Mouse (Mus musculus) heart, embryonic 13.5 days (tissue): ENCODE measurements at regions not wholly inside any gene's neighbourhood (a gene's known extent, or its start where the extent isn't known, plus 50 kb on each side); places are given as distances from the start of the nearest gene placed in this dataset.

Experiments used
- ATAC-seq: fragments of 200-750 bp; cut with Nextera tagmentation; 2 replicates; pipeline ENCODE4 v1.8.0; 2017; ENCODE audit warnings: moderate TSS enrichment; ENCODE audit not compliant: insufficient number of reproducible peaks, low FRiP score, low TSS enrichment; ENCODE audit errors: extremely low read depth
- H3K27ac ChIP-seq: fragments of 300-500 bp; sonication (generic); replicated peaks from 2 replicates; pipeline ENCODE4 v1.5.1; 2015; ENCODE audit warnings: moderate library complexity, mild to moderate bottlenecking, inconsistent platforms
- H3K27me3 ChIP-seq: fragments of 300-500 bp; sonication (generic); replicated peaks from 2 replicates; pipeline ENCODE4 v1.6.1; 2015; ENCODE audit warnings: mild to moderate bottlenecking, inconsistent platforms
- H3K36me3 ChIP-seq: fragments of 300-500 bp; sonication (generic); 2 replicates; pipeline ENCODE4 v1.6.1; 2015; ENCODE audit warnings: mild to moderate bottlenecking, inconsistent platforms
- H3K4me1 ChIP-seq: fragments of 300-500 bp; sonication (generic); 2 replicates; pipeline ENCODE4 v1.6.1; 2015; ENCODE audit warnings: inconsistent platforms
- H3K4me2 ChIP-seq: fragments of 300-500 bp; sonication (generic); 2 replicates; pipeline ENCODE4 v1.6.1; 2015; ENCODE audit warnings: inconsistent platforms, mild to moderate bottlenecking, moderate library complexity
- H3K4me3 ChIP-seq: fragments of 300-500 bp; sonication (generic); 2 replicates; pipeline ENCODE4 v1.5.1; 2015; ENCODE audit warnings: moderate library complexity, mild to moderate bottlenecking, inconsistent platforms
- H3K9ac ChIP-seq: fragments of 300-500 bp; sonication (generic); 2 replicates; pipeline ENCODE4 v1.6.1; 2015; ENCODE audit warnings: inconsistent platforms, mild to moderate bottlenecking, moderate library complexity
- H3K9me3 ChIP-seq: fragments of 300-500 bp; sonication (generic); 2 replicates; pipeline ENCODE4 v1.6.1; 2016; ENCODE audit warnings: inconsistent platforms
- WGBS: fragments of 180-500 bp; shearing (Covaris S2); methylation state at CpG from one replicate; pipeline ENCODE4 v1.1.7; 2015; ENCODE audit warnings: mixed read lengths; 5-methylcytosine and 5-hydroxymethylcytosine counted together

DNA sequence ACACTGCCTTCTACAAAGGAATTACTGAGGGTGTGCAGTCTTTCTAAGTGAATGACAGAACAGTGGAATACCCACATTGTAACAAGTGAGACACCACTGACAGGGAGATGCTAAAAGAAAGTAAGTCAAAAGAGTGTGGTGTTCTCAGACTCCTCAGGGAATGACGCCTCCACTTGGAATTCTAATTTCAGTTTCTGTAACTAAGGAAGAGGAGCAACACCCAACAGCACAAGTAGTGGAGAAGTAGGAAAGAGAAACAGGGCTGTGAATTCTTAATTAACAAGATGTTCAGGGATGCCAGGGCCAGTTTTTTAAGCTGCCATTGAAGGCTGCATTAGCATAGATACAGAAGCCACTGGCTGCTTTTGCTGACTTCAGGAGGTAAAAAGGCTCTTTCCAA lies 81.4 kb downstream of the Fscb start:
- Histone ChIP-seq H3K27ac (no peak overlapping the region), H3K9me3 (no peaks in the 10 kb centered on the region), H3K4me2 (no peak overlapping the region), H3K4me1 (peaks cover 15% of the 10 kb centered on the region), H3K9ac (no peak overlapping the region), H3K36me3 (no peaks in the 10 kb centered on the region), H3K4me3 (no peak overlapping the region), H3K27me3 (no peaks in the 10 kb centered on the region)
- ATAC-seq: no peak
- WGBS: 71% methylated on average over 1 of the region's 1 CpGs

DNA sequence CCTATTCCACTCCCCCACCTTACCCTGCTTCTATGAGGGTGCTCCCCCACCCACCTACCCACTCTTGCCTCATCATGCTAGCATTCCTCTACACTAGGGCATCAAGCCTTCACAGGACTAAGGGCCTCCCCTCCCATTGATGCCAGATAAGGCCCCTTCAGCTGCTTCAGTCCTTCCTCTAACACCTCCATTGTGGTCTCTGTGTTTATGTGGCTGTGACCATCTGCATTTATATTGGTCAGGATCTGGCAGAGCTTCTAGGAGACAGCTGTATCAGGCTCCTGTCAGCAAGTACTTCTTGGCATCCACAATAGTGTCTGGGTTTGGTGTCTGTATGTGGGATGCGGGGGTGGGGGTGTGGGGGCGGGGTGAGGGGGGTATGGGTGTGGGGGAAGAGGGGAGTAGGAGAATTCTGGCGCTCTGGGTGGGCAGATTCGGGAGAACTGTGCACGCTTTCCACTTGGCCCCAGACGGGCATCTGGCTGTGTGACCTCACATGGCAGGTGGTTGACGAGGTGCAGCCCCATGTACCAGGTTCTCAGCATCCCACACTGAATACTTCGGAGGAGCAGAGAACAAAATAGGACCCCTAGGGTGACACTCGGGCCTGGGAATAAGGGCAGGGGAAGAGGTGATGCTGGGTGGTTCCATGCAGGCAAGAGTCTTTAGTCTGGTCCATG lies 84.6 kb downstream of the Fscb start:
- Histone ChIP-seq H3K27ac (0 out of 2 replicates have a peak overlapping the region, but pooled peaks have one; percentile 32), H3K4me2 (peak overlapping the region; percentile 37; the same call in 1 of the 2 replicates)

DNA sequence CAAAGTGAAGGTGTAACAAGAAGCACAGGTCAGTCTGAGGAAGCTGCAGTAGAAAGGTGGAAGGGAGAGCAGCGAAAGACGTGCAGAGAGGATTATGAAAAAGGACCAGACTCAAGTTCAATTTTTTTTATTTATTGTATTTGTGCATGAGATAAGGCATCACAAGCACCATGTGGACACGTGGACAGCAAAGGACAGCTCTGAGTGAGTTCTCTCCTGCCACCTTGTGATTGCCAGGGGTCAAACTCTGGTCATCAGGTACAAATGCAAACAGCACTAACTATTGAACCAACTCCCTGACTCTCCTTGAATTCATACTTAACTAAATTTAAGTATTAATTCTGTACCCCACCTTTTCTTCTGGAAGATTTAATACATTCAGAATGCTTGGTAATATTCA lies 109.5 kb downstream of the Fscb start:
- H3K4me3 ChIP-seq: no peak overlapping the region
- no peak for ATAC-seq
- no peak overlapping the region for H3K4me2 ChIP-seq
- H3K27me3 ChIP-seq: no peaks in the 10 kb centered on the region
- H3K9ac ChIP-seq: no peak overlapping the region
- no peak overlapping the region for H3K27ac ChIP-seq
- no peaks in the 10 kb centered on the region for H3K9me3 ChIP-seq
- 61% methylated on average over 3 of the region's 3 CpGs for WGBS
- no peaks in the 10 kb centered on the region for H3K36me3 ChIP-seq
- no peaks in the 10 kb centered on the region for H3K4me1 ChIP-seq

More for the DNA sequence above, 84.6 kb downstream of the Fscb start:
- Histone ChIP-seq H3K4me3 (no peak overlapping the region), H3K4me1 (peaks cover 23% of the 10 kb centered on the region), H3K27me3 (no peaks in the 10 kb centered on the region), H3K9ac (no peak overlapping the region), H3K36me3 (no peaks in the 10 kb centered on the region), H3K9me3 (no peaks in the 10 kb centered on the region)
- WGBS: 38% methylated on average over 9 of the region's 9 CpGs
- ATAC-seq: peak; percentile 58; the same call in 1 of the 2 replicates

DNA sequence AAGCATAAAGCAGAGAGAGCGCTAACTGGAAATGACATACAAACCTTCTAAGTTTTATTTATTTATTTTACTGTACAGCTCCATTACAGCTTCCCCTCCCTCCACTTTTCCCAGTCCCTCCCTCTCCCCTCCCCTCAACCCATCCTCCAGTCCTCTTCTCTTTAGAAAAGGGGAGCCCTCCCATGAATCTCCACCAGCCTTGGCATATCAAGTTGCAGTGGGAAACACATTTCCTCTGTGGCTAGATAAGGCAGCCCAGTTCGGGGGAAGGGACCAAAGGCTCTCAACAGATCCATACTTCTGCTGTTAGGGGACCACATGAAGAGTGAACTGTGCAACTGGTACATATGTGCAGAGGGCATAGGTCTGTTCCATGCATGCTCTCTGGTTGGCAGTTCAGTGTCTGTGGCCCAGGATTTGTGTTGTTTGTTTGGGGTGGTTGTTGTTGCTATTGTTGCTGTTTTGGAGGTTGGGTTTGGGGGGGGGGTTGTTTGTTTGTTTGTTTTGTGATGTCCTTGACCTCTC lies 112.8 kb downstream of the Fscb start:
- Histone ChIP-seq H3K9me3 (no peaks in the 10 kb centered on the region), H3K4me1 (no peaks in the 10 kb centered on the region), H3K4me2 (no peak overlapping the region), H3K27me3 (no peaks in the 10 kb centered on the region), H3K36me3 (no peaks in the 10 kb centered on the region), H3K4me3 (no peak overlapping the region), H3K9ac (no peak overlapping the region), H3K27ac (no peak overlapping the region)
- 44% methylated on average over 2 of the region's 2 CpGs for WGBS
- no peak for ATAC-seq

DNA sequence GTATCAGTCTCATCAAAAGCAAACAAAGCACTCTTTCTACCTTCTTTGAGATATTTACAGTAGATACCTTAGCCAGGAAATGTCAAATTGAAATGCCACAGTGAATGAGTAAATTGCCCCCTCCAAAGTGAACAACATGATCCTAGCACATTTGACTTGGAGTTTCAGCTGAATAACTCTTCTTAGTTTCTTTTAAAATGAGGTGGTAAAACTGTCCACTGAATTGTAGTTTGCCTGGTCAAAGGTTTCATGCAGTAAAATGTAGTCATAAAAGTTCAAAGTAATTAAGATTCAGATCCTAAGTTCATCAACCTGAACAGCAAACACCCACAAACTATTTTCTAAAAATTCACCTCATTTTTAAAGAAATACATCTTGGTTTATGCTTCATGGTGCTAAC lies 113.8 kb downstream of the Fscb start:
- no peak for ATAC-seq
- no peak overlapping the region for H3K27ac ChIP-seq
- no peaks in the 10 kb centered on the region for H3K27me3 ChIP-seq
- no peak overlapping the region for H3K9ac ChIP-seq
- H3K4me1 ChIP-seq: no peaks in the 10 kb centered on the region
- no peak overlapping the region for H3K4me2 ChIP-seq
- H3K36me3 ChIP-seq: no peaks in the 10 kb centered on the region
- H3K9me3 ChIP-seq: no peaks in the 10 kb centered on the region
- no peak overlapping the region for H3K4me3 ChIP-seq

DNA sequence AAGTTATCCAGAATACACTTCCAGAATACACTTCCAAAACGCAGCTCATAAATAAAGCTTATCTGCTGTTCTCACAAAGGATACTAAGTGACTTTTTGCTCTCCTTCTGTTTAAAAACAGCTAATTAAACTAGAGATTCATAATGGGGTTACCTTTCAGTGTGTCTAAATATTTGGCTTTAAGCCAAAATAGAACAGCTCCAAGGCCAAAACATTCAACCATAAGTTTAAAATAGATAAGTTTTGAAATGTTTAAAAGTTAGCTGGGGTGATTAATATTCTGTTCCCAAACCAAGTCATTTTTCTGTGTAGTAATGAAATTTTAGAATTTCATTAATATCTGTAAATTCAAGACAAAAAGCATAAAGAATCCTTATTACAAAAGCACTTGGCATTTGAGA lies 130.7 kb downstream of the Fscb start:
- H3K27me3 ChIP-seq: no peaks in the 10 kb centered on the region
- no peaks in the 10 kb centered on the region for H3K9me3 ChIP-seq
- H3K9ac ChIP-seq: no peak overlapping the region
- no peak overlapping the region for H3K27ac ChIP-seq
- no peaks in the 10 kb centered on the region for H3K36me3 ChIP-seq
- H3K4me1 ChIP-seq: no peaks in the 10 kb centered on the region
- ATAC-seq: no peak
- no peak overlapping the region for H3K4me3 ChIP-seq
- 50% methylated on average over 1 of the region's 1 CpGs for WGBS
- H3K4me2 ChIP-seq: no peak overlapping the region

DNA sequence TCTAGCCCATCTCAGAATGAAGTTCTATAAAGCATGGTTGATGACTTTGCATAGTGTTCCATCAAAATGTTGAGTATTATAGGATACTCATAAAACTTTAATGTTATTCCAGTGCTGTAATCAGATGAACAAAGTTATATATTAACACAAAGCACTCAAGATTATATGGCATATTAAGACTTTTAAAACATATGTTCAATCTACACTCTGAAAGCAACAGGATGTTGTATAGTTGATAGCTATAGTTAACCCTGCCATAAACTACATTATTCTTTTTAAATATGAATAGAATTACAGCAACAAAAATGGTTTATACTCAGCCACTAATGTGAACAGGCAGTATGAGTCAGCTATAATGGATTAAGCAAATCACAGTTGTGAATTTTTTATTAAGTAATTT lies 139.3 kb downstream of the Fscb start:
- H3K36me3 ChIP-seq: no peaks in the 10 kb centered on the region
- no peak overlapping the region for H3K27ac ChIP-seq
- no peak overlapping the region for H3K4me2 ChIP-seq
- H3K4me3 ChIP-seq: no peak overlapping the region
- H3K4me1 ChIP-seq: no peaks in the 10 kb centered on the region
- ATAC-seq: no peak
- H3K9me3 ChIP-seq: no peaks in the 10 kb centered on the region
- no peak overlapping the region for H3K9ac ChIP-seq
- H3K27me3 ChIP-seq: no peaks in the 10 kb centered on the region
